Mouse (Mus musculus) midbrain, postnatal 0 days (tissue): ENCODE measurements at regions not wholly inside any gene's neighbourhood (a gene's known extent, or its start where the extent isn't known, plus 50 kb on each side); places are given as distances from the start of the nearest gene placed in this dataset.

Source experiments
- ATAC-seq: fragments of 200-750 bp; cut with Nextera tagmentation; 2 replicates; pipeline ENCODE4 v1.8.0; 2017; ENCODE audit warnings: moderate number of reproducible peaks, mild to moderate bottlenecking, moderate TSS enrichment, moderate library complexity; ENCODE audit not compliant: low FRiP score
- DNase-seq: peaks from one replicate; pipeline ENCODE4 v3.0.0-alpha.2; 2015; ENCODE audit warnings: low spot score
- H3K27ac ChIP-seq: fragments of 300-500 bp; sonication (generic); 2 replicates; pipeline ENCODE4 v1.5.1; 2014; ENCODE audit warnings: low read depth, mild to moderate bottlenecking, low read length, mixed read lengths
- H3K27me3 ChIP-seq: fragments of 300-500 bp; sonication (generic); 2 replicates; pipeline ENCODE4 v1.6.1; 2014; ENCODE audit warnings: low read length, control low read depth, mixed read lengths; ENCODE audit not compliant: insufficient read depth
- H3K36me3 ChIP-seq: fragments of 300-500 bp; sonication (generic); 2 replicates; pipeline ENCODE4 v1.6.1; 2014; ENCODE audit warnings: low read length, control low read depth, mixed read lengths; ENCODE audit not compliant: insufficient read depth
- H3K4me1 ChIP-seq: fragments of 300-500 bp; sonication (generic); 2 replicates; pipeline ENCODE4 v1.6.1; 2014; ENCODE audit warnings: mild to moderate bottlenecking, control low read depth, antibody characterized with exemption, low read length, mixed read lengths; ENCODE audit not compliant: insufficient read depth
- H3K4me2 ChIP-seq: fragments of 300-500 bp; sonication (generic); 2 replicates; pipeline ENCODE4 v1.6.1; 2014; ENCODE audit warnings: low read depth, mild to moderate bottlenecking, low read length, mixed read lengths; ENCODE audit not compliant: poor library complexity, severe bottlenecking
- H3K4me3 ChIP-seq: fragments of 300-500 bp; sonication (generic); 2 replicates; pipeline ENCODE4 v1.5.1; 2014; ENCODE audit warnings: low read depth, mild to moderate bottlenecking, low read length, moderate library complexity
- H3K9ac ChIP-seq: fragments of 300-500 bp; sonication (generic); replicated peaks from 2 replicates; pipeline ENCODE4 v1.6.1; 2014; ENCODE audit warnings: mild to moderate bottlenecking, low read length, moderate library complexity, mixed read lengths; ENCODE audit not compliant: poor library complexity, severe bottlenecking
- H3K9me3 ChIP-seq: fragments of 300-500 bp; sonication (generic); 2 replicates; pipeline ENCODE4 v1.6.1; 2016; ENCODE audit warnings: low read length, control low read depth
- CTCF ChIP-seq: IDR thresholded peaks from 2 replicates; pipeline ENCODE4 v1.5.1; 2016; ENCODE audit warnings: antibody characterized with exemption, mild to moderate bottlenecking
- WGBS: fragments of 180-500 bp; shearing (Covaris S2); extraction: QIAGEN DNeasy Blood & Tissue Kit; methylation state at CpG from one replicate; pipeline ENCODE4 v1.1.7; 2014; 5-methylcytosine and 5-hydroxymethylcytosine counted together

- WGBS: 38% methylated on average over 1 of the region's 1 CpGs
- H3K4me3 ChIP-seq: no peak overlapping the region
- TF ChIP-seq CTCF: no peak
Measured at GRCm38 (mm10) chr4:37647051-37647450, 695.5 kb upstream of the Lingo2 start.

More at GRCm38 (mm10) chr4:37647051-37647450, 695.5 kb upstream of the Lingo2 start:
- Histone ChIP-seq H3K4me1 (no peaks in the 10 kb centered on the region), H3K36me3 (no peaks in the 10 kb centered on the region), H3K9me3 (no peaks in the 10 kb centered on the region), H3K27ac (no peak overlapping the region), H3K4me2 (no peak overlapping the region), H3K27me3 (no peaks in the 10 kb centered on the region), H3K9ac (no peak overlapping the region)
- ATAC-seq (no peak), DNase-seq (peak; percentile 17)
